Mouse (Mus musculus): ENCODE data around the gene Rbm4b. TPM values are rescaled to one million over a fixed set of nuclear protein-coding genes. Genes with fewer than 3 reads are reported as not detected.
"Not testable (repeated sequence)": the region's sequence is repeated elsewhere in the genome, so short reads cannot be mapped to it uniquely, and the experiment has no call there.

The Rbm4b gene
- polyA plus RNA-seq, 1 experiment from 2014 or later, result 155 TPM

GRCm38 (mm10) chr19:4812334-4812949 lies 56.1 kb downstream of the Rbm4b start:
- H3K27ac ChIP-seq, result 0 out of 2 replicates have a peak overlapping the region, but pooled peaks have one; percentile 93
- H3K4me2 ChIP-seq (replicated peaks), result peak overlapping the region; percentile 96
- H3K36me3 ChIP-seq; H3K27me3 ChIP-seq; ATAC-seq (ENCODE audit: low FRiP score); H3K9me3 ChIP-seq (replicated peaks): not testable (repeated sequence)
- peaks cover 22% of the 10 kb centered on the region for H3K4me1 ChIP-seq
- peak overlapping the region; percentile 81 for H3K4me3 ChIP-seq
- 77% methylated on average over 8 of the region's 8 CpGs for WGBS
- H3K9ac ChIP-seq, result peak overlapping the region; percentile 82

GRCm38 (mm10) chr19:4813015-4813414 lies 56.7 kb downstream of the Rbm4b start:
- no peak for ATAC-seq (ENCODE audit: low FRiP score)
- 79% methylated on average over 5 of the region's 6 CpGs for WGBS
- peaks cover 19% of the 10 kb centered on the region for H3K4me1 ChIP-seq
- no peak overlapping the region for H3K27ac ChIP-seq
- no peak overlapping the region for H3K4me2 ChIP-seq (replicated peaks)
- no peaks in the 10 kb centered on the region for H3K9me3 ChIP-seq (replicated peaks)
- no peak overlapping the region for H3K4me3 ChIP-seq
- H3K9ac ChIP-seq, result no peak overlapping the region
- no peaks in the 10 kb centered on the region for H3K27me3 ChIP-seq
- no peaks in the 10 kb centered on the region for H3K36me3 ChIP-seq

Other genes starting within 250 kb of the Rbm4b start
- 24.8 and 25.2 TPM in 2 replicates for gene Pcx, start 246.0 kb upstream of the Rbm4b start, polyA plus RNA-seq (2016; fragmentation: Nextera tagmentation; extraction: Ambion mirVana)
- gene Lrfn4, start 140.8 kb upstream of the Rbm4b start, polyA plus RNA-seq (2016; fragmentation: Nextera tagmentation; extraction: Ambion mirVana), result 16.3 and 17.6 TPM in 2 replicates
- 54.3 and 62.9 TPM in 2 replicates for gene Rce1, start 130.9 kb upstream of the Rbm4b start, polyA plus RNA-seq (2016; fragmentation: Nextera tagmentation; extraction: Ambion mirVana)
- gene Gm960, start 57.8 kb upstream of the Rbm4b start, polyA plus RNA-seq (2016; fragmentation: Nextera tagmentation; extraction: Ambion mirVana), result 3.6 and 6.3 TPM in 2 replicates
- 42.8 and 43.7 TPM in 2 replicates for gene Sptbn2, start 45.3 kb upstream of the Rbm4b start, polyA plus RNA-seq (2016; fragmentation: Nextera tagmentation; extraction: Ambion mirVana)
- 88.8 and 94.8 TPM in 2 replicates for gene Rbm4, start 37.4 kb downstream of the Rbm4b start, polyA plus RNA-seq (2016; fragmentation: Nextera tagmentation; extraction: Ambion mirVana)
- 41.5 and 42.9 TPM in 2 replicates for gene Gm21992, start 55.1 kb downstream of the Rbm4b start, polyA plus RNA-seq (2016; fragmentation: Nextera tagmentation; extraction: Ambion mirVana)
- 96.0 and 97.9 TPM in 2 replicates for gene Rbm14, start 55.1 kb downstream of the Rbm4b start, polyA plus RNA-seq (2016; fragmentation: Nextera tagmentation; extraction: Ambion mirVana)
- 42.7 and 46.4 TPM in 2 replicates for gene Ccs, start 82.8 kb downstream of the Rbm4b start, polyA plus RNA-seq (2016; fragmentation: Nextera tagmentation; extraction: Ambion mirVana)
- 0.35 and 0.40 TPM in 2 replicates for gene Ccdc87, start 82.9 kb downstream of the Rbm4b start, polyA plus RNA-seq (2016; fragmentation: Nextera tagmentation; extraction: Ambion mirVana)
- 56.3 and 57.4 TPM in 2 replicates for gene Ctsf, start 98.6 kb downstream of the Rbm4b start, polyA plus RNA-seq (2016; fragmentation: Nextera tagmentation; extraction: Ambion mirVana)
- gene Actn3, start 121.4 kb downstream of the Rbm4b start, polyA plus RNA-seq (2016; fragmentation: Nextera tagmentation; extraction: Ambion mirVana), result 2.6 and 4.2 TPM in 2 replicates
- gene Zdhhc24, start 122.2 kb downstream of the Rbm4b start, polyA plus RNA-seq (2016; fragmentation: Nextera tagmentation; extraction: Ambion mirVana), result 21.1 and 21.4 TPM in 2 replicates
- 7.2 and 9.8 TPM in 2 replicates for gene Bbs1, start 150.1 kb downstream of the Rbm4b start, polyA plus RNA-seq (2016; fragmentation: Nextera tagmentation; extraction: Ambion mirVana)
- 167 TPM in 2 replicates for gene Dpp3, start 171.8 kb downstream of the Rbm4b start, polyA plus RNA-seq (2016; fragmentation: Nextera tagmentation; extraction: Ambion mirVana)
- 6.5 and 6.7 TPM in 2 replicates for gene Peli3, start 186.6 kb downstream of the Rbm4b start, polyA plus RNA-seq (2016; fragmentation: Nextera tagmentation; extraction: Ambion mirVana)
- gene Mrpl11, start 205.7 kb downstream of the Rbm4b start, polyA plus RNA-seq (2016; fragmentation: Nextera tagmentation; extraction: Ambion mirVana), result 116 and 124 TPM in 2 replicates
- gene Npas4, start 233.8 kb downstream of the Rbm4b start, polyA plus RNA-seq (2016; fragmentation: Nextera tagmentation; extraction: Ambion mirVana), result 0.08 and 0.10 TPM in 2 replicates